Mouse (Mus musculus): ENCODE measurements around the gene Slc2a13.

Slc2a13 gene
- long read RNA-seq, experiment 1, partial matches to known transcripts = 0 of 1 reads
- long read RNA-seq, experiment 1, other reads (novel, unspliced or antisense) = 1 of 1 reads
- long read RNA-seq, experiment 2, partial matches to known transcripts = 1 of 2 reads
- long read RNA-seq, experiment 2, other reads (novel, unspliced or antisense) = 1 of 2 reads

DNA sequence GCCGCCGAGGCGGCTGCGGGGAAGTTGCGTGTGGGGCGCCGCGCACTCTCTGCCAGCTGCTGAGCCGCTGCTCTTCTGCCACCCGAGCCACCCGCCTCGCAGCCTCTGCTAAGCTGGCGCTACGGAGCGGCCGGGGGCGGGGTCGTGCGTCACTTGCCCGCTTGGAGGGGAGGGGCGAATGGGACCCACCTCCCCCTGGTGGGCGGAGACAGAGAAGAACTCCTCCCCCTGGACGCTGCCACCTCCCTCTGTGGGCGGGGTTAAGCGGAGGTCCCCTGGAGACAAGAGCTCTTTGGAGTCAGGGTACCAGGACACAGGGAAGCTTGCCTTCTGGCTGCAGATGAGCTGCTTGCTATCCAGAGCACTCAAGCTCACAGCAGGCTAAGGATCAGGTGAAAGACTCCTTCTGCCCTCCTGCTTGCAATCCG is at the start of gene Slc2a13:
Slc2a13 (minus strand) TSS at position 151 of the 428 bp plus-strand sequence.
- intact Hi-C loops (cut with DNase I) = no loop called here

- intact Hi-C loops (cut with DNase I) = loop anchor here (10.0 kb wide), 1 partner anchor 49 kb away; no protein-coding TSS in a partner anchor
These were observed 43.0 kb upstream of the Slc2a13 start for GRCm38 (mm10) chr15:91616016-91616415.

- intact Hi-C loops (cut with DNase I) = loop anchor here (10.0 kb wide), 1 partner anchor 49 kb away; no protein-coding TSS in a partner anchor
These were observed 42.5 kb upstream of the Slc2a13 start for GRCm38 (mm10) chr15:91615532-91615931.

DNA sequence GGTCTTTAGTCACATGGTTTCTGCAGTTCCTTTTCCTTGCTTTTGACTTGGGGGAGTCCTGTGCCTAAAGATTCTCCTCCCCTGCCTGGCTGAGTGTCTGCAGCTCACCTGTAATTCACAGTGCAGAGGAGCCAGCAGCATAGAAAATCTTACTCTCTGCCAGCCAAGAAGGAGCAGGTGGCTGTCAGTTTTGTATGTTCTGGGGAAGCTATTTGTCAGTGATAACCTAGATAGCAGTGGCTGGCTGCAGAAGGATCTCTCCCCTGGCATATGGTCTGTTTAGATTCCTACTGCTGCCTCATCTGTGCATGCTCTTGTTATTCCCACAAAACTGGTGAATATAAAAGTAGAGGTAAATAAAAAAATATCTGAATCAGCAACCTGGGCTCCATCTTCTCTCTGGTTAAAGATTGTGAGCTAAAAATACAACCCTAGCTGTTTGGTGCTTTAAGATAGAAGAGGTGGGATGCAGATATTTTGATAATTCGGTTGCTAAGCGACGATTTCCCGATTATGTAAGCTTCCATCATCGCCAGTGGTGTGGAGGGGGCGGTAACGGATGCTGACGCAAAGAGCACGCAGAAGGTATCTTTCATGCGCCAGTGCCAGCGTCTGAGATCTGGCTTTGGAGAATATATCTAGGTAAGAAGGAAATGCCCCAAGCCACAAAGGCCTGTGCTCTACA is 41.1 kb upstream of the Slc2a13 start:
- intact Hi-C loops (cut with DNase I) = loop anchor here (10.0 kb wide), 1 partner anchor 51 kb away; no protein-coding TSS in a partner anchor

DNA sequence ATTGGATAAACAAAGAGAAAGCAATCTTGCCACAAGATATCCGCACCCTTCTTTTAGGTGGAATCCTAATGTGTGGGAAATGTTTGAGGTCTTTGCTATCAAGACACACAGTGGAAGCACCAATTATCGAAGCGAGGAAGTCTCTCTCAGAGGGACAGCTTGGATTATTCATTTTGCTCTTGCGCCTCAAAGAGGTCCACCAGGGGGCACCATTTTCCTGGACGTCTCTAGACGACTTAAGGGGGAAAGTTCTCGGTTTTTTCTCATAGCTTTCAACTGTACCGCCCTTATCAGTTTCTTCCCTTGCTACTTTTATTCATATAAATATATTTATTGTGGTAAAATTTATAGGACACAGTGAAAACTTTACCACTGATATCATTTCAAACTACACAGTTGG is 36.7 kb upstream of the Slc2a13 start:
- intact Hi-C loops (cut with DNase I) = loop anchor here (2.0 to 10.0 kb wide), 2 partner anchors 55 to 145 kb away; no protein-coding TSS in a partner anchor

GRCm38 (mm10) chr15:91608811-91609210 is 35.8 kb upstream of the Slc2a13 start:
- intact Hi-C loops (cut with DNase I) = loop anchor here (2.0 kb wide), 1 partner anchor 146 kb away; no protein-coding TSS in a partner anchor

- intact Hi-C loops (cut with DNase I) = no loop called here
These were observed 28.1 kb upstream of the Slc2a13 start for GRCm38 (mm10) chr15:91601197-91601596.

DNA sequence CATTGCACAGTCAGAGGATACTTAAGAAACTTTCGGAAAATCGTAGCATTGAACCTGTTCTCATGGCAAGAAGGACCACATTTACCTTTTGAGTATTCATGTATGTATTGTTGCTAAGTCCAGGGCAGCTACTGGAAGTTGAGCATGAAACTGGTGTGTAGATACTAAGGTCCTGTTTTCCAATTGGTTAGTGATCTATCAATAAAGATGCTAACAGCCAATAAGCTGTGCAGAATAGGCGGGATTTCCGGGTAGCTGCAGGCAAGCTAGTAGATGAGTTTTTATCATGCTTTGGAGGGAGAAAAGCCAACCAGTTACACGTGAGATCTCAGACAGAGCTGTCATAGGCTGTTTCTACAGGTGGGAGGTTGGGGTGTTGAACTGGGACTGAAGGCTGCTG is 24.2 kb upstream of the Slc2a13 start:
- intact Hi-C loops (cut with DNase I) = no loop called here

GRCm38 (mm10) chr15:91574492-91574891 is 1.4 kb upstream of the Slc2a13 start:
- intact Hi-C loops (cut with DNase I) = loop anchor here (2.0 kb wide), 2 partner anchors 98 to 274 kb away; no protein-coding TSS in a partner anchor

DNA sequence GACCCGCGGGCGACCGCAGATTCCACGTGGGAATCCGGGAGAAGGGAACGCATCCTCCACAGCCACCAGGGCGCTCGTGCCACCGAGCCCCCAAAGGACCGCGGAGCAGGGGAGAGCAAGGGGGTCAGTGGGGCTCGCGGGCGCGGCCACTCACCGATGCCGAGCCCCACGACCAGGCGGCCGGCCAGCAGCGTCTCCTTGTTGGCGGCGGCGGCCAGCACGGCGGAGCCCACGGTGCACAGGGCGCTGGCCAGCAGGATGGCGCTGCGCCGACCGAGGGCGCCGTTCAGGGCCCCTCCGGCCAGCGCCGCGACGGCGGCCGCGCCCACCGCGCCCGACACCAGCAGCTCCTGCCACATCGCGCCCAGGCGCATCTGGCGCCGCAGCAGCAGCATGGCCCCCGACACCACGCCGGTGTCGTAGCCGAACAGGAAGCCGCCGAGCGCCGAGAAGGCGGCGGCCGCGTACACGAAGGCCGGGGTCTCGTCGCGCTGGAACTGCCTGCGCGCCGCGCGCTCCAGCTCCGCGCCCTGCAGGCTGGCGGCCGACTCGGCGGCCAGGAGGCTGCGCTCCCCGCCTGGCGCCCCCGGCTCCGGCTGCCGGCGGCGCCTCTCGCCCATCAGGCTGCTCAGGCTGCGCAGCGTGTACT is 516 bp downstream of the Slc2a13 start:
- intact Hi-C loops (cut with DNase I) = no loop called here

- intact Hi-C loops (cut with DNase I) = no loop called here
These were observed 1.1 kb downstream of the Slc2a13 start for GRCm38 (mm10) chr15:91571981-91572380.

GRCm38 (mm10) chr15:91566784-91567183 is 6.3 kb downstream of the Slc2a13 start:
- intact Hi-C loops (cut with DNase I) = no loop called here

- intact Hi-C loops (cut with DNase I) = no loop called here
These were observed 7.9 kb downstream of the Slc2a13 start for GRCm38 (mm10) chr15:91565025-91565605.

GRCm38 (mm10) chr15:91561728-91562127 is 11.3 kb downstream of the Slc2a13 start:
- intact Hi-C loops (cut with DNase I) = no loop called here

- intact Hi-C loops (cut with DNase I) = no loop called here
These were observed 17.7 kb downstream of the Slc2a13 start for GRCm38 (mm10) chr15:91555336-91555736.

DNA sequence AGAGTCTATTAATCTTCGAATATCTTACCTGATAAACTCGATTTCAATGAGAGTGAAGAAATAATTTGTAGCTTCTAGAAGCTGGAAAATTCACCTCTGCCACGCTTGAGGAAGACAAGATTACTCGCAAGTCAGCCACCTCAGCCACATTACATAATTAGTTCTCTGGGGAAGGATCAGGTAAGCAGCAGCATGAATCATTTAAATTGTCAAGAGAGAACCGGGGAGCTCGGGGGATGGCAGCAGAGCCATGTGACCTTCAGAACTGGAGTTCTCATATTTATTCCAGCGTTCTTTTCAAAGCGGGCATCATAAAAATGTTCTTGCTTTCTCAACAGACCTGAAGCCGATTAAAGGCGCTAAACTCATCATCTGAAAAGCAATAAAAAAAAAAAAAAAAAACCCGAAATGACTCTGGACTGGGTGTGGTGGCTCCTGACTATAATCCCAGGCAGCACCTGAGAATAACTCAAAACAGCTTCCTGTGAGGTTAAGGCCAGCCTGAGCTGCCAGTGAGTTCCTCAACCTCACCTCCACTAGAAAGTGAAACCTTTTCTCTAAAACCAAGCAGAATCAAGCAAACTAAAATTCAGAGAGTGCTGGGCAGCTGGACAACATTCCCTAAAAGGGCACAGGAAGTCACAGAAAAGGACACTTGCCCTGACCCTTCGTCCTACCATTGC is 24.3 kb downstream of the Slc2a13 start:
- intact Hi-C loops (cut with DNase I) = no loop called here

- intact Hi-C loops (cut with DNase I) = no loop called here
These were observed 28.5 kb downstream of the Slc2a13 start for GRCm38 (mm10) chr15:91544586-91544985.

DNA sequence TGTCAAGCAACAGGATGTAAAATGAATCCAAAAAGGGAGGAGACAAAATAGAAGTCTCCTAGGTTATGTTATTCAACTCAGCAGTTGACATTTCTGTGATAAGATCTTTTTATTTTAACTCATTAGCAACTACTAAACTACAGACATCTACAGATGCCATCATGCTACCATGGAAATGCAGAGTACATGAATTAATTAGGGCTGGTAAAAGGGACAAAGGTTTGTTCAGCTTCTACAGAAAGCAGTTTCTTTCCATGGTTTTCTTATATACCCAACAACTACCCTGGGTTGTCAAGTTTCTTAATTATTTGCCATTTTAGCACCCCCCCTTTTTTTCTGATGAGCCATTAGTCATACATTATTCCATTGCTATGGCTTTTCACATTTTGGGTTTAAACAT is 34.6 kb downstream of the Slc2a13 start:
- intact Hi-C loops (cut with DNase I) = no loop called here

- intact Hi-C loops (cut with DNase I) = no loop called here
These were observed 46.2 kb downstream of the Slc2a13 start for GRCm38 (mm10) chr15:91526876-91527275.

- intact Hi-C loops (cut with DNase I) = no loop called here
These were observed 46.9 kb downstream of the Slc2a13 start for GRCm38 (mm10) chr15:91526166-91526565.

- intact Hi-C loops (cut with DNase I) = no loop called here
These were observed 48.6 kb downstream of the Slc2a13 start for GRCm38 (mm10) chr15:91524451-91524850.
